Mouse (Mus musculus) kidney, postnatal 25 days (tissue): Measurements from ENCODE around the gene Antxr2.

Source experiments
- DNase-seq, 2 experiments: peaks; one replicate each; pipeline ENCODE4 v3.0.0; 2021; ENCODE audit warnings: mixed read lengths in 2 of 2

Antxr2 gene

GRCm38 (mm10) chr5:97906537-97907266 is 124.1 kb downstream of the Antxr2 start:
- DNase-seq = no peak

DNA sequence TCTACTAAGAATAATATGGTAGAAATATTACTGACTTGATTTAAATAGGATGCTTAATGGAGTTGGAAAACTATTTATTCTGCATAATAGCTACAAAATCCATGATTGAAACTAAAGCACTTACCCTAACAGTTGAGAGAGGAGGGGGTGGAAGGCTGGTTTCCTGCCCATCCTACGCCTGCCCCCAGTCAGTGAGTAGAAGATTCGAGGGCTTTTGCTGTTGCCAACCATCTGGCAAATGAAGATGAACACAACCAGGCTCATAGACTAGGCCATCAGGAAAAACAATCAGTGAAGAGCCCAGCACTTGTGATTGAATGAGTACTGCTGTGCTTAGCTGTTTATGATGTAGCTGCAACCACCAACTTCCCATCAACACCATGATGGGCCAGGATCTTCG is 125.0 kb downstream of the Antxr2 start:
- no peak for DNase-seq

- no peak for DNase-seq
Observed at GRCm38 (mm10) chr5:97901096-97901495, 129.7 kb downstream of the Antxr2 start.

GRCm38 (mm10) chr5:97899321-97899720 is 131.5 kb downstream of the Antxr2 start:
- no peak for DNase-seq

DNA sequence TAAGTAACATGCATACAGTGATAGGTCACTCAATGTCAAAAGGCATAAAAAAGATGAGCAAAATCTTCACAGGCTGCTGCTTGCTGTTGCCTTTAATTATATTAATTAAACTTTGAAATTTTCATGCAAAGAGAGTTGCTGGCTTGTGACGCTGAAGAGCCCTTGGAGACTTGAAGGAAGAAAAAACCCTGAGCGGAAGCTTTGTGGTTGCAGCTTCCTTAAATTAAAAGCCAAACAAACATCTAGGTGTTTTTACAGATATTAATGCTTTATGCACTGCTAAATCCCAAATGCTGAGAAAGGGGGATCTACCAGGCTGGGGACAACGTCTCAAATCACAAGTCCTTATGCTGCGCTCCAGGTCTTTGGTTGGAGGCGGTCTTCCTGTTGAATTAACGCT is 145.4 kb downstream of the Antxr2 start:
- no peak for DNase-seq

- DNase-seq = no peak
Observed at GRCm38 (mm10) chr5:97884110-97884509, 146.7 kb downstream of the Antxr2 start.

DNA sequence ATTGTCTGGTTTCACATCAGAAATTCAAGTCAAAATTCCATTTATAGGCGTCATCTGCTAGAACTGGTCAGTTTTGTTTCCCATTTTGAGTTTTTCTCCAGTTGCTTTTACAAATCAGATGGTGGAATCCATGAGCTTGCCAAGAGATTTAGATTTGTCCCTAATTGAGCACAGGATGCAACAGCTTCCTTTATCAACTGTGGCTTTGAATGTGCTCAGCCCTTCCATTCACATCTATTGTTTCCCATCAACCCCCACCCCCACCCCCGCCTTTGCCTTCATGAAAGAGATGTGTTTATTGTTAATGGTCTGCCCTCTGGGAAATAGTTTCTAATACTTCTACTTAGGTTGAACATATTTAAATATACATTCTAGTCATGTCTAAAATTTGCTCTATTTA is 149.4 kb downstream of the Antxr2 start:
- DNase-seq = no peak

DNA sequence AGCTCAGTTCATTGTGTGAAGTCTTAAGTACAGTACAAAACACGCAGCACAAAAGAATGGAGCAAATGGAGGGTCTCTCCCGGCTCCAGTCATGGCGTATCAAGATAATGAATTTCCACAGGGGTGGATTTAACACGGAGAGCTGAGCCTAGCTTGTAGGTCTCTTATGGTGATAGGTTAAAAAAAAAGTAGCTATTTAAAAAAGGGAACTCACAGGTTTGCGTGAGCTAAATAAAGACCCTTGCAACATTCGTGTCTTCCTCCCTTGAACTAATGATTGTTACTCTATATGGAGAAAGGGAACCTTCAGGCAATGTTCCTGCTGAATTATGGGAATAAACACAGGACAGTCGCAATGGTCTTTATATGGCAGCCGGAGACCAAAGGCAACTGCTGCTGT is 150.7 kb downstream of the Antxr2 start:
- no peak for DNase-seq

GRCm38 (mm10) chr5:97878871-97879270 is 152.0 kb downstream of the Antxr2 start:
- no peak for DNase-seq

- no peak for DNase-seq
Observed at GRCm38 (mm10) chr5:97878215-97878794, 152.5 kb downstream of the Antxr2 start.

- no peak for DNase-seq
Observed at GRCm38 (mm10) chr5:97876895-97877294, 153.9 kb downstream of the Antxr2 start.

DNA sequence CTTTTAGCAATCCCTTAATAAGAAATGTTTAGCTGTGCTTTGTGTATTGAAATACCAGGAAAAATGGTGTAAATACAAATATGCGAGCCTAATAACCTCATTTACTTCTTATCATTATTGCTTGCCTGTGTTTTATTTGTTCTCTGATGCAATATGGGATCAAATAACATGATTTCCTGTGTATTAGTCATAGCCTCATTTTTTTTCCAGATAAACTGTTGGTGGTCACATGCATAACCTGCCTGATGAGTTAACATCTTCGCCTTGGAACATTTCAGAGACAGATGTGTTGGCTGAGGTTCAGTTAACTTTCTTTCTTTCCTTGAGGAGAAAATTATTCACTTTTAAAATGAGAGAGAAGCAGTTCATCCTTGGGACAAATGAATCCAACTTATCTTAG is 162.9 kb downstream of the Antxr2 start:
- no peak for DNase-seq

DNA sequence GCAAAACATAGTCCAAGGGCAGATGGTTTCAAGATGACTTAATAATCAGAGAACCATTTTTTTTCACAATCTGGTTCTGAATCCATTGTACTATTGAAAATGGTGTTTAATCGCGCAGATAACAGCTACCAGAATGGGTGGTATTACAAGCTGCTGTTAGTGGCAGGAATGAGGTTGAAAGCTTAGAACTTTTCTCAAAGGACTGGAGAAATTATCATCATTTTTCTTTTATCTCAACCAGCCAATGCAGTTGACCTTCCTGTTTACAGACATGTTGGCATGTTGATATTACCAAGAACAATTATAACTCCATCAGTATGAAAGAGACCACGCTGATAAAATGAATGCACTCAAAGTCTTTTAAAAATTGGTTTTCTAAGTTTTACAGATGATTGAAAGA is 163.9 kb downstream of the Antxr2 start:
- DNase-seq = no peak

DNA sequence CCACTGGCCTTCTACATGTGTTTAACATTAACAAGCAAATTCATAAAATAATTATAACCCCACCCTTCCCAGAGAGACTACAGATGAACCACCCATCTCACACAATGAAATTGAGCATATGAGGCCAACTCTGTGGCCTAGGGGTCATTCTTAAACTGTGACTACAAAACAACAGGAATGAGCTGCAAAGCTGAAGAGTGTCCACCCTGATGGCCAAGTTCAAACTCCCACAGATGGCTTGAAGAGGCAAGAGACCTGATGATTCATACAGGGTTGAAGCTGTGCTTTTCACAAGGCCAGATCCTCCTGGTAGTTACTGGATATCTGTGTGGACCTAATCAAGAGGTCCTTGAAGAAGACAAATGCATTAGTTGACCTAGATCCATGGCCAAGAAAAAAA is 173.7 kb downstream of the Antxr2 start:
- DNase-seq = no peak

DNA sequence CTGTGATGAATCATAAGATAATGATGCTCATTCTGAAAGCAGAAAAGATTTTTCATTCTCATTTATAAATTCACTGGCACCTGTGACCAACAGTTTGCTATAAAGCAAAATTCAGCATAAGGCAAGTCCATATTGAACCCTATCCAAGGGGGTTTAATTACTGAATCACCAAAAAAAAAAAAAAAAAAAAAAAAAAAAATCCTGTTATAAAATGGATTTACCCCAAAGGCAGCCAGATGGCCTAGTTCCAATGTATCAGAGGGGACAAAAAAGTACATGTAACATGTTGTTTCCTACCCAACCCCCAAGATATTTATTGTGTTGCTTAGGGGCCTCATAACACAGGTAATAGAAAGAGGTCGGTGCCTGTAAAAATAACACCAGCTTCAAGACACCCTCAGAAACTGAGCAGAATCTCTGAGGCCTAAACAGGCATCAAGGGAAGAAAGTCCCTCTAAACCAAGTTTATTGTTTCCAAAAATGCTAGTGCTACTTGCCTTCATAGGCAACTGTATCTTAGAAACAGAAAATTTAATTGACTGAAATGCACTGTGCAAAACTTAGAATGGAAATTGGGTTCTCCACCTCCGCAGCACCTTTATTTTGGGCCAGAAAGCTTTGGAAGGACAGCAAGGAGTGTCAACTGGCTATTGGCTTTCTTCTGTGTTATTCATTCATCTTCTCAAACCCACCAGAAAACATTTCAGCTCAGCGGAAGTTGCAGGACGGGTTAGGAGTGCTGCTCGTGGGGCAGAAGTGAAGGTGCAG is 178.7 kb downstream of the Antxr2 start:
- DNase-seq = no peak

- no peak for DNase-seq
Observed at GRCm38 (mm10) chr5:97847204-97847895, 183.5 kb downstream of the Antxr2 start.

DNA sequence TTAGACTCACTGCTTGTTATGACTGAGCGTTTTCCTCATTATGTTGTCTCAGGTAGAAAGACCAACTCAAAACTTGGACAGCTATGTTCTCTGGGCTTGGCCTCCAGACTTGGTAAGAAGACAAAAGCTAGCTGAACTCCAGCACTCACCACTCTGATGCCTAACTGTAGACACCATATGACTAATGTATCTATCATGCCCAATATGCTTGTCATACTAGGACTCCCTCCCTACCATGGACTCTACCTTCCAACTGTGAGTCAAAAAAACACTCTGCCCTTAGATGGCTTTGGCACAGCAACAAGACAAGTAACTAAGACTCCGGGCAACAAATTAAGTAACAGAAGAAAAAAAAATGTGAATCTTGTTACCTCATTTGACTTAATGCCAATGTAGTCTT is 184.3 kb downstream of the Antxr2 start:
- DNase-seq = no peak

DNA sequence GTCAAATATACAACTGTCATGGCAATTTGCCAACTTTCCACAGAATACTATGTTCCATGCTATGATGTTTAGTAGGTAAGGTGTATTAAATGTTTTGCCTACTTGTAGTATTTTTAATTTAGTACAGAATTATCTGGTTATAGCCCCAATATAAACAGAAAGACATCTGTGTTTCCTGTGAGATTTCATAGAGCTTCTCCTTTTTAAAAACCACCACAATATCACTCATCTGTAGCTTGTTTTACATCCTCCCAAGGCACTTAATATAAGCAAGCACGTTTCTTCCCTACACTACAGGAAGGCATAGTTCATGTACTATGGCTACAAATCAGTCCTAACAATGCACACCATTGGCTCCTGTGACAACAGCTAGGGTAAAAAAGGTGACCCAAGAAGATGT is 188.8 kb downstream of the Antxr2 start:
- no peak for DNase-seq

GRCm38 (mm10) chr5:97839924-97840279 is 190.9 kb downstream of the Antxr2 start:
- DNase-seq = no peak

GRCm38 (mm10) chr5:97839271-97839923 is 191.4 kb downstream of the Antxr2 start:
- DNase-seq = no peak

DNA sequence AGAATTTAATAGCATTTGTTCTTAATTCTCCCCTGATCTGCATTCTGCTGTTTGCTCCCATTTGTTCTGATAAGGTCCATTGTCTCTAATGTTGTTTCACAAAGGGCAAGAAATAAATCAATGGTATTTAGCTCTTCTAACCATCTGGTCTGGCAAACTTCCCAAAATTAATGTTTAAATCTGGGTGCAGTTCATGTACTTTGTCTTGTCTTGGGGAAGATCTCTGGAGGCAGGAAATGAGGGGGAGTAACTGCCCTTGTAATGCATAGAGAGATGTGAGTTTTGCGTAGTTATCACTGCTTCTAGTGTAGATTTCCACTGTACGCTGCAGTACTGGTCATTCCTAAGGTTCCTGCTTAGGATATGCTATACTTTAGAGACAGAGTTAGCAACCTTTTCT is 193.5 kb downstream of the Antxr2 start:
- no peak for DNase-seq

GRCm38 (mm10) chr5:97835418-97835817 is 195.4 kb downstream of the Antxr2 start:
- DNase-seq = no peak

DNA sequence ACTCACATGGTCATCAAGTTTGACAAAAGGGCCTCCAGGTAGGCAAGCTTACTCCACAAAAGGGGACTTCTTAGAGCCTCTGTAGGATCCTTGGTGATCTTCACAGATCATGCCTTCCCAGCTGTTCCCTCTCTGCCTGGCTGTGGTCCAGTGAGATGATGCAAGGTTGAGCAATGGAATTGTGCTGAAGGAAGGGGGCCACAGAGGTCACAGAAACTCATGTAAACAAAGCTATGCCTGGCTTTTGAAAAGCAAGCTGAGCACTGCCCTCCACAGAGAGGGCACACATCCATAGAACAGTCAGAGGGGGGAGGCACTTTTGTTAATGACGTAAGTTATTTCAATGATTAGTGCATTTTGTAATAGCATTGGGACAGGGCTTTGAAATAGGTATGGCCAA is 196.1 kb downstream of the Antxr2 start:
- peak; percentile 18 to 36 for DNase-seq
